Mouse (Mus musculus) stomach, postnatal 0 days (tissue): ENCODE measurements around the gene Impg1. TPM values are rescaled to one million over a fixed set of nuclear protein-coding genes. Genes with fewer than 3 reads are reported as not detected.
"Not testable (repeated sequence)": the region's sequence is repeated elsewhere in the genome, so short reads cannot be mapped to it uniquely, and the experiment has no call there.

Source experiments
- ATAC-seq: fragments of 200-750 bp; cut with Nextera tagmentation; 2 replicates; pipeline ENCODE4 v1.8.0; 2017; ENCODE audit not compliant: low FRiP score, low TSS enrichment
- DNase-seq: peaks from one replicate; pipeline ENCODE4 v3.0.0-alpha.2; 2016; ENCODE audit warnings: low spot score
- H3K27ac ChIP-seq: fragments of 300-500 bp; sonication (generic); replicated peaks from 2 replicates; pipeline ENCODE4 v1.5.1; 2014; ENCODE audit warnings: mild to moderate bottlenecking, control low read depth
- H3K27me3 ChIP-seq: fragments of 300-500 bp; sonication (generic); 2 replicates; pipeline ENCODE4 v1.6.1; 2014; ENCODE audit warnings: low read length; ENCODE audit not compliant: control insufficient read depth, insufficient read depth
- H3K36me3 ChIP-seq: fragments of 300-500 bp; sonication (generic); 2 replicates; pipeline ENCODE4 v1.6.1; 2014; ENCODE audit warnings: low read length, mixed read lengths; ENCODE audit not compliant: control insufficient read depth, insufficient read depth
- H3K4me1 ChIP-seq: fragments of 300-500 bp; sonication (generic); replicated peaks from 2 replicates; pipeline ENCODE4 v1.6.1; 2014; ENCODE audit warnings: antibody characterized with exemption; ENCODE audit not compliant: control insufficient read depth, insufficient read depth
- H3K4me2 ChIP-seq: fragments of 300-500 bp; sonication (generic); replicated peaks from 2 replicates; pipeline ENCODE4 v1.6.1; 2014; ENCODE audit warnings: low read depth, mild to moderate bottlenecking, control low read depth, moderate library complexity
- H3K4me3 ChIP-seq: fragments of 300-500 bp; sonication (generic); 2 replicates; pipeline ENCODE4 v1.5.1; 2014; ENCODE audit warnings: low read depth, low read length, control low read depth
- H3K9ac ChIP-seq: fragments of 300-500 bp; sonication (generic); 2 replicates; pipeline ENCODE4 v1.6.1; 2014; ENCODE audit warnings: mild to moderate bottlenecking, low read length, control low read depth, mixed read lengths
- H3K9me3 ChIP-seq: fragments of 300-500 bp; sonication (generic); 2 replicates; pipeline ENCODE4 v1.6.1; 2016; ENCODE audit warnings: low read length; ENCODE audit not compliant: control insufficient read depth
- CTCF ChIP-seq: IDR thresholded peaks from 2 replicates; pipeline ENCODE4 v1.5.1; 2016; ENCODE audit warnings: antibody characterized with exemption, low read depth, mild to moderate bottlenecking, moderate library complexity
- EP300 ChIP-seq: optimal IDR thresholded peaks from 2 replicates; pipeline ENCODE3; 2016; ENCODE audit warnings: antibody characterized with exemption
- WGBS: fragments of 180-500 bp; shearing (Covaris S2); extraction: QIAGEN DNeasy Blood & Tissue Kit; methylation state at CpG from one replicate; pipeline ENCODE4 v1.1.7; 2014; 5-methylcytosine and 5-hydroxymethylcytosine counted together
- polyA plus RNA-seq: library from polyadenylated mRNA; unstranded; fragments of >200 nt; fragmentation: Nextera tagmentation; extraction: Ambion mirVana; gene quantifications from 2 replicates; pipeline ENCODE4 v1.2.1, GENCODE M21; 2015

Gene Impg1
- polyA plus RNA-seq, 1 experiment from 2014 or later, result 0.59 TPM

DNA sequence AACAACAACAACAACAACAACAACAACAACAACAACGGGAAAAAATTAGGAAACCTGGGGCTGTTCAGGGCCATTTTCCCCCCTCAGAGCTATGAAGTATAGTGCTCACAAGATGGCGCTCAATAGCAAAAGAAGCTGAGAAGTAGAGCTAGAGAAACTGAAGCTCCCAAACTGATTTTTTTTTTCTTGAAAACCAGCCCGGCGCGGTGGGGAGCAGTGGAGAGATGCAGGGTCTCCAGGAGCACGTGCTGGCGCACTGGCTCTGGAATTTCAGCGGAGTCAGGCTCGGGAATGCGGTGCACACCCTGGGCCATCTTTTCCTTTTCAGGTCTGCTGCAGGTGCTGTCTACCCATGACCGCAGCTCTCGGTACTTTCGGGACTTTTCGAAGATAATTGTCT, 133.1 kb downstream of the Impg1 start:
- DNase-seq, result peak; percentile 34
- Histone ChIP-seq H3K4me1 (no peaks in the 10 kb centered on the region), H3K9ac (no peak overlapping the region), H3K4me2 (peak overlapping the region; percentile 54), H3K9me3 (no peaks in the 10 kb centered on the region), H3K27ac (no peak overlapping the region), H3K27me3 (no peaks in the 10 kb centered on the region), H3K36me3 (no peaks in the 10 kb centered on the region), H3K4me3 (peak overlapping the region; percentile 25)
- TF ChIP-seq CTCF (peak; percentile 75), EP300 (no peak)
- ATAC-seq, result peak; percentile 29; the same call in 1 of the 2 replicates
- WGBS, result 15% methylated on average over 14 of the region's 14 CpGs

DNA sequence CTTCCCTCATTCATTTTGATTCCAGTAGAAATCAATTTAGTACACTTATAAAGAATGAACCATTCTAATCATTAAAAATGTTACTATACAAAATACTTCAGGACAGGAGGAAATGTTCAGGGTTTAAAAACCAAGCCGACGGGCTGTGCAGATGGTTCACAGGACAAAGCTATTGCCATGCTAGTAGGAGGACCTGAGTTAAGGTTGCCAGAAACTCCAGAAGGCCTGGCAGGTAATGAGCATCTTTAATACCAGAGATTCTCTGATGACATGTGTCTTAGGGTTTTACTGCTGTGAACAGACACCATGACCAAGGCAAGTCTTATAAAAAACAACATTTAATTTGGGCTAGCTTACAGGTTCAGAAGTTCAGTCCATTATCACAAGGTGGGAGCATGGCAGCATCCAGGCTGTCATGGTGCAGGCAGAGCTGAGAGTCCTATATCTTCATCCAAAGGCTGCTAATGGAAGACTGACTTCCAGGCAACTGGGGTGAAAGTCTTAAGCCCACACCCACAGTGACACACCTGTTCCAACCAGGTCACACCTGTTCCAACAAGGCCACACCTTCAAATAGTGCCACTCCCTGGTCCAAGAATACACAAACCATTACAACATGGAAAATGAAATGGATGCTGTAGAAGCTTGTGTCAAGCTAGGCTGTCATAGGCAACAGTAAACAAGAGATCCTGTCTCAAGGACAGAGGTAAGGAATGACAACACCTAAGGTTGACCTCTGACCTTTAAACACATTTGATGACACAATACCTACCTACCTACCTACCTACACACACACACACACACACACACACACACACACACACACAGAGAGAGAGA, 144.0 kb downstream of the Impg1 start:
- H3K27me3 ChIP-seq, H3K4me2 ChIP-seq, DNase-seq, H3K9ac ChIP-seq, H3K36me3 ChIP-seq, H3K4me1 ChIP-seq, H3K9me3 ChIP-seq, H3K4me3 ChIP-seq, H3K27ac ChIP-seq: not testable (repeated sequence)
- 94% methylated on average over 2 of the region's 2 CpGs for WGBS
- ATAC-seq, result peak; percentile 96

DNA sequence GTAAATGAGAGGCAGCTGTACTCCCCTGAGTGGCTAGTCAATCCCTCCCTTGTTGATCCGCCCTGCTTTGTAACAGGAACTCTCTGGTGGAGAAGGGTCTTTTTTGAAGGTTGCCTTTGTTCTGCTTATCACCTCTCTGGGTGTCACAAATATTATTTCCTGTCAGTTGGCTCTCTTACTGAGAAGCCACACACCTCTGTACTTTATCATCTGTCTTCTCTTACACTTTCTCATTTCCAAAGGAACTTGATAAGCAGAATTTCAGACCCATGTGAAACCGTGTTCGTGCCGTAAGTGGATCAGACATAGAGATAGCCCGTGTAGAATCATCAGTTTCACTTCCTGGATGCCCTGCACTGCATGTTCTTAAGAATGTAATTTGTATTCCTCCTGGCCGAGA, 147.3 kb downstream of the Impg1 start:
- Histone ChIP-seq H3K9ac (no peak overlapping the region), H3K27me3 (no peaks in the 10 kb centered on the region), H3K4me3 (no peak overlapping the region), H3K4me2 (no peak overlapping the region), H3K9me3 (no peaks in the 10 kb centered on the region), H3K27ac (no peak overlapping the region), H3K36me3 (no peaks in the 10 kb centered on the region), H3K4me1 (no peaks in the 10 kb centered on the region)
- DNase-seq (no peak), ATAC-seq (no peak)
- WGBS, result 85% methylated on average over 6 of the region's 6 CpGs
- no peak for TF ChIP-seq CTCF
- TF ChIP-seq EP300, result no peak

DNA sequence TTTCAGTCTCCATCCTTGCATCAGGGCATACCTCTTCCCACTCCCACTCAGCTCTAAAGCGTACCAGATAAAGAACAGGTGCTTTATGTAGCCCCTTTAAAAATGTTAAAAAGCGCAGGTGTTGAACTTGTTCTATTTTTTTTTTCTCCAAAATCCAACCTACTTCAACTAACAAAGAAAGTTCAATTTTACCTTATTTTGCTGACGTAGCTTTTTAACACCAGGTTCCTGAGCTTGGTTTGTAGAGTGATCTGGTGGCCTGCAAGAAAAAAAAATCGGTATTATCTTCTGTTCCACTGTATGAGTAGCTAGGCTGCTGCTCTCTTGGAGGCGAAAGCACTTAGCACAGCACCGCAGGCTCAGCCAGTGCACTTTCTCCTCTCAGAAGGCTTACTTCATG, 149.4 kb downstream of the Impg1 start:
- Histone ChIP-seq H3K27ac (no peak overlapping the region), H3K9ac (no peak overlapping the region), H3K4me2 (no peak overlapping the region), H3K4me1 (no peaks in the 10 kb centered on the region), H3K36me3 (no peaks in the 10 kb centered on the region), H3K9me3 (no peaks in the 10 kb centered on the region), H3K27me3 (no peaks in the 10 kb centered on the region), H3K4me3 (no peak overlapping the region)
- WGBS, result 93% methylated on average over 6 of the region's 6 CpGs
- ATAC-seq (no peak), DNase-seq (no peak)
- no peak for TF ChIP-seq EP300
- no peak for TF ChIP-seq CTCF

DNA sequence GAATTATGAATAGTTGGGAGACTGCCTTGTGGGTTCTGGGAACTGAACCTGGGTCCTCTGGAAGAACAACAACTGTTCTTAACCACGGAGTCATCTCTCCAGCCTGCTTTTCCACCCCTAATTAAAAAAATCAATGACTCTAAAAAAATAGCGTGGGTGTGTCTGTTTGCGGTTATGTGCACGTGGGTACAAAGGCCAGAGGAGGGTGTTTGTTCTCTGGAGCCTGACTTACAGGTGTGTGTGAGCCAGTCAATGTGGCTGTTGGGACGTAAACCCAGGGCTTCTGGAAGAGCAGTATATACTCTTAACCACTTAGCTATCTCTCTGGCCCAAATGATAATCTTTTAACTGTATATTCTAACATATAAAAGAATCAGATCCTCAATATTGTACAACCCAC, 151.7 kb downstream of the Impg1 start:
- Histone ChIP-seq H3K9me3 (no peaks in the 10 kb centered on the region), H3K4me3 (no peak overlapping the region), H3K4me1 (no peaks in the 10 kb centered on the region), H3K9ac (no peak overlapping the region), H3K36me3 (no peaks in the 10 kb centered on the region), H3K27me3 (no peaks in the 10 kb centered on the region), H3K27ac (no peak overlapping the region), H3K4me2 (no peak overlapping the region)
- DNase-seq (peak; percentile 57), ATAC-seq (peak; percentile 95)
- no peak for TF ChIP-seq EP300
- TF ChIP-seq CTCF, result no peak
- WGBS, result 58% methylated on average over 5 of the region's 5 CpGs

DNA sequence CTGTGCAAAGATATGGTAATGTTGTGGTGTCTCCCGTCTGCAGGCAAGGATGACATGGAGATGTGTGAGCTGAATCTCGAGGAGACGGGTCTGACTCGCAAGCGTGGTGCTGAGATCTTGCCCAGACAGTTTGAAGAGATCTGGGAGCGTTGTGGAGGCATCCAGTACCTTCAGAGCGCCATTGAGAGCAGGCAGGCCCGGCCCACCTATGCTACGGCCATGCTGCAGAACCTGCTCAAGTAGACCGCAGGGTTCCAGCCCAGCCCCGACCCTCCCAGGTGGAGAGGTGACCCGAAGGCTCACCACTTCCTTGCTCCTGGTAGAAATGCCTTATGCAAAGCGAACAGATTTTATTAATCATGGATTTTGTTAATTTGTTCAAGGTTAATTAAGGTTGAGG, 157.7 kb downstream of the Impg1 start:
- Histone ChIP-seq H3K27ac (no peak overlapping the region), H3K4me1 (no peaks in the 10 kb centered on the region), H3K9me3 (no peaks in the 10 kb centered on the region), H3K27me3 (no peaks in the 10 kb centered on the region), H3K9ac (no peak overlapping the region), H3K36me3 (peaks cover 11% of the 10 kb centered on the region), H3K4me3 (no peak overlapping the region), H3K4me2 (no peak overlapping the region)
- DNase-seq (no peak), ATAC-seq (no peak)
- 86% methylated on average over 13 of the region's 13 CpGs for WGBS
- TF ChIP-seq EP300 (no peak), CTCF (no peak)
